Mouse (Mus musculus) small intestine, adult 2 months (tissue): ENCODE results near the gene Chst11. TPM values are rescaled to one million over a fixed set of nuclear protein-coding genes. Genes with fewer than 3 reads are reported as not detected.

Experiments used
- H3K27ac ChIP-seq: fragments of 200-500 bp; 2 replicates; pipeline ENCODE4 v1.5.1; 2012; ENCODE audit warnings: low read depth, low read length, control low read depth, inconsistent platforms; ENCODE audit not compliant: insufficient read depth
- H3K27me3 ChIP-seq: fragments of 200-500 bp; 2 replicates; pipeline ENCODE4 v1.6.1; 2012; ENCODE audit warnings: mild to moderate bottlenecking, moderate library complexity, low read length, inconsistent platforms; ENCODE audit not compliant: control insufficient read depth, insufficient read depth
- H3K36me3 ChIP-seq: fragments of 200-500 bp; 2 replicates; pipeline ENCODE4 v1.6.1; 2012; ENCODE audit warnings: mild to moderate bottlenecking, low read length, control low read depth, inconsistent platforms; ENCODE audit not compliant: control insufficient read depth, insufficient read depth
- H3K4me1 ChIP-seq: fragments of 200-500 bp; 2 replicates; pipeline ENCODE4 v1.6.1; 2012; ENCODE audit warnings: low read length, inconsistent platforms, mixed read lengths; ENCODE audit not compliant: control insufficient read depth, insufficient read depth, insufficient read length
- H3K4me3 ChIP-seq: fragments of 200-500 bp; 2 replicates; pipeline ENCODE4 v1.5.1; 2012; ENCODE audit warnings: low read depth, mild to moderate bottlenecking, control low read depth, inconsistent platforms, low read length, moderate library complexity
- CTCF ChIP-seq: fragments of 200-500 bp; IDR thresholded peaks from 2 replicates; pipeline ENCODE4 v1.5.1; 2012; ENCODE audit warnings: low read depth, mild to moderate bottlenecking, control low read depth, inconsistent platforms, low read length, moderate library complexity, mixed read lengths; ENCODE audit not compliant: insufficient replicate concordance, insufficient read length; ENCODE audit errors: extremely low read depth
- POLR2A ChIP-seq: fragments of 200-500 bp; IDR thresholded peaks from 2 replicates; pipeline ENCODE4 v1.6.1; 2012; ENCODE audit warnings: low read depth, mild to moderate bottlenecking, control low read depth, inconsistent platforms, low read length, moderate library complexity
- WGBS: fragments of 180-500 bp; shearing (Covaris S2); methylation state at CpG from one replicate; pipeline ENCODE4 v1.1.7; 2018; 5-methylcytosine and 5-hydroxymethylcytosine counted together
- polyA plus RNA-seq: library from polyadenylated mRNA; depleted of rRNA; stranded (reverse); fragments of >200 nt; gene quantifications from 2 replicates; pipeline ENCODE4 v1.2.3, GENCODE M21; 2012

The Chst11 gene
- polyA plus RNA-seq, 1 experiment: 5.5 TPM

- Histone ChIP-seq H3K27me3 (no peaks in the 10 kb centered on the region), H3K4me1 (no peaks in the 10 kb centered on the region; the same call in 1 of the 2 replicates), H3K36me3 (no peaks in the 10 kb centered on the region), H3K27ac (no peak overlapping the region), H3K4me3 (no peak overlapping the region)
- TF ChIP-seq POLR2A (no peak), CTCF (no peak)
- WGBS: 95% methylated on average over 7 of the region's 7 CpGs
Measured at GRCm38 (mm10) chr10:83139276-83139675, 154.0 kb downstream of the Chst11 start.

GRCm38 (mm10) chr10:83140258-83140936 is 155.1 kb downstream of the Chst11 start:
- no peak overlapping the region for H3K27ac ChIP-seq
- H3K27me3 ChIP-seq: no peaks in the 10 kb centered on the region
- WGBS: 79% methylated on average over 16 of the region's 16 CpGs
- TF ChIP-seq CTCF (no peak), POLR2A (no peak)
- H3K36me3 ChIP-seq: no peaks in the 10 kb centered on the region
- H3K4me3 ChIP-seq: no peak overlapping the region
- no peaks in the 10 kb centered on the region; the same call in 1 of the 2 replicates for H3K4me1 ChIP-seq

GRCm38 (mm10) chr10:83141434-83141833 is 156.1 kb downstream of the Chst11 start:
- no peaks in the 10 kb centered on the region; the same call in 1 of the 2 replicates for H3K4me1 ChIP-seq
- no peak overlapping the region for H3K4me3 ChIP-seq
- no peak overlapping the region for H3K27ac ChIP-seq
- no peaks in the 10 kb centered on the region for H3K27me3 ChIP-seq
- TF ChIP-seq POLR2A (no peak), CTCF (no peak)
- H3K36me3 ChIP-seq: no peaks in the 10 kb centered on the region
- WGBS: 59% methylated on average over 5 of the region's 5 CpGs

- H3K27me3 ChIP-seq: no peaks in the 10 kb centered on the region
- H3K27ac ChIP-seq: no peak overlapping the region
- H3K4me3 ChIP-seq: no peak overlapping the region
- WGBS: 70% methylated on average over 10 of the region's 10 CpGs
- no peaks in the 10 kb centered on the region; the same call in 1 of the 2 replicates for H3K4me1 ChIP-seq
- no peaks in the 10 kb centered on the region for H3K36me3 ChIP-seq
- TF ChIP-seq POLR2A: no peak
- no peak for TF ChIP-seq CTCF
Measured at GRCm38 (mm10) chr10:83143049-83143448, 157.8 kb downstream of the Chst11 start.

GRCm38 (mm10) chr10:83145836-83146235 is 160.5 kb downstream of the Chst11 start:
- H3K36me3 ChIP-seq: no peaks in the 10 kb centered on the region
- TF ChIP-seq CTCF (no peak), POLR2A (no peak)
- H3K4me1 ChIP-seq: no peaks in the 10 kb centered on the region; the same call in 1 of the 2 replicates
- H3K4me3 ChIP-seq: no peak overlapping the region
- H3K27ac ChIP-seq: no peak overlapping the region
- WGBS: 80% methylated on average over 14 of the region's 14 CpGs
- no peaks in the 10 kb centered on the region for H3K27me3 ChIP-seq

GRCm38 (mm10) chr10:83149342-83150178 is 164.3 kb downstream of the Chst11 start:
- no peaks in the 10 kb centered on the region for H3K27me3 ChIP-seq
- TF ChIP-seq POLR2A: no peak
- no peak for TF ChIP-seq CTCF
- H3K36me3 ChIP-seq: no peaks in the 10 kb centered on the region
- no peak overlapping the region for H3K4me3 ChIP-seq
- no peak overlapping the region for H3K27ac ChIP-seq
- no peaks in the 10 kb centered on the region for H3K4me1 ChIP-seq
- 77% methylated on average over 12 of the region's 12 CpGs for WGBS

- H3K27ac ChIP-seq: no peak overlapping the region
- H3K4me1 ChIP-seq: no peaks in the 10 kb centered on the region
- H3K36me3 ChIP-seq: no peaks in the 10 kb centered on the region
- no peak overlapping the region for H3K4me3 ChIP-seq
- TF ChIP-seq POLR2A: no peak
- no peak for TF ChIP-seq CTCF
- no peaks in the 10 kb centered on the region for H3K27me3 ChIP-seq
- 88% methylated on average over 7 of the region's 7 CpGs for WGBS
Measured at GRCm38 (mm10) chr10:83150587-83150986, 165.3 kb downstream of the Chst11 start.
